Mouse (Mus musculus) lung, embryonic 16.5 days (tissue): ENCODE measurements around the gene Cntn2. TPM values are rescaled to one million over a fixed set of nuclear protein-coding genes. Genes with fewer than 3 reads are reported as not detected.

Experiments
- ATAC-seq: fragments of 200-750 bp; cut with Nextera tagmentation; 2 replicates; pipeline ENCODE4 v1.8.0; 2017; ENCODE audit warnings: low read depth, mild to moderate bottlenecking, moderate library complexity
- H3K27ac ChIP-seq: fragments of 300-500 bp; sonication (generic); 2 replicates; pipeline ENCODE4 v1.5.1; 2014; ENCODE audit warnings: mild to moderate bottlenecking, control low read depth, low read length
- H3K27me3 ChIP-seq: fragments of 300-500 bp; sonication (generic); 2 replicates; pipeline ENCODE4 v1.6.1; 2014; ENCODE audit warnings: low read depth, low read length, mixed read lengths; ENCODE audit not compliant: control insufficient read depth, insufficient read depth
- H3K36me3 ChIP-seq: fragments of 300-500 bp; sonication (generic); 2 replicates; pipeline ENCODE4 v1.6.1; 2014; ENCODE audit warnings: low read length; ENCODE audit not compliant: control insufficient read depth, insufficient read depth
- H3K4me1 ChIP-seq: fragments of 300-500 bp; sonication (generic); replicated peaks from 2 replicates; pipeline ENCODE4 v1.6.1; 2014; ENCODE audit warnings: low read length, mixed read lengths; ENCODE audit not compliant: control insufficient read depth, insufficient read depth
- H3K4me2 ChIP-seq: fragments of 300-500 bp; sonication (generic); 2 replicates; pipeline ENCODE4 v1.6.1; 2014; ENCODE audit warnings: low read depth, low read length, control low read depth
- H3K4me3 ChIP-seq: fragments of 300-500 bp; sonication (generic); 2 replicates; pipeline ENCODE4 v1.5.1; 2014; ENCODE audit warnings: mild to moderate bottlenecking, low read length, control low read depth
- H3K9ac ChIP-seq: fragments of 300-500 bp; sonication (generic); 2 replicates; pipeline ENCODE4 v1.6.1; 2014; ENCODE audit warnings: low read length, control low read depth
- H3K9me3 ChIP-seq: fragments of 300-500 bp; sonication (generic); 2 replicates; pipeline ENCODE4 v1.6.1; 2016; ENCODE audit warnings: low read length; ENCODE audit not compliant: control insufficient read depth
- WGBS: fragments of 180-500 bp; shearing (Covaris S2); extraction: QIAGEN DNeasy Blood & Tissue Kit; methylation state at CpG from one replicate; pipeline ENCODE4 v1.1.7; 2014; 5-methylcytosine and 5-hydroxymethylcytosine counted together
- polyA plus RNA-seq: library from polyadenylated mRNA; unstranded; fragments of >200 nt; fragmentation: Nextera tagmentation; extraction: Ambion mirVana; gene quantifications from 2 replicates; pipeline ENCODE4 v1.2.1, GENCODE M21; 2015

Gene Cntn2
- polyA plus RNA-seq, 1 experiment from 2014 or later = 0.09 TPM

DNA sequence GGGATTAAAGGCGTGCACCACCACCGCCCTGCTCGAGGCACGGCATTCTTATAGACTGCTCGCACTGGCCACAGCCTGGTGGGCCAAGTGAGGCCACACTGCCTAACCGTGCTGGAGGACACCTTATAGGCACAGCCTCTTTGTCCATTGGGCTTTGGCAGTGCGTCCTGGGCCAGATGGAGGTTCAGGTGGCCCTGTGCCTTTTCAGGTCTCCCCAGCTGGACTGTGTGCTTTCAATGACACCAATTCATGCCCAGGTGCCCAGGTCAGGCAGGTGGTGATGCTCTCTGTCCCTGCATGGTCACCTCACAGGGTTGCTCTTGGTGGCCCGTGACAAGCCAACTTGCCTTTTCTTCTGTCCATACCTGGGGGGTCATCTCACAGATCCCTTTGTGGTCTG is 33.8 kb upstream of the Cntn2 start:
- no peak for ATAC-seq
- Histone ChIP-seq H3K4me3 (no peak overlapping the region), H3K27ac (no peak overlapping the region), H3K9me3 (no peaks in the 10 kb centered on the region), H3K4me1 (no peaks in the 10 kb centered on the region), H3K27me3 (no peaks in the 10 kb centered on the region), H3K36me3 (no peaks in the 10 kb centered on the region), H3K4me2 (no peak overlapping the region), H3K9ac (no peak overlapping the region)
- 93% methylated on average over 8 of the region's 8 CpGs for WGBS

DNA sequence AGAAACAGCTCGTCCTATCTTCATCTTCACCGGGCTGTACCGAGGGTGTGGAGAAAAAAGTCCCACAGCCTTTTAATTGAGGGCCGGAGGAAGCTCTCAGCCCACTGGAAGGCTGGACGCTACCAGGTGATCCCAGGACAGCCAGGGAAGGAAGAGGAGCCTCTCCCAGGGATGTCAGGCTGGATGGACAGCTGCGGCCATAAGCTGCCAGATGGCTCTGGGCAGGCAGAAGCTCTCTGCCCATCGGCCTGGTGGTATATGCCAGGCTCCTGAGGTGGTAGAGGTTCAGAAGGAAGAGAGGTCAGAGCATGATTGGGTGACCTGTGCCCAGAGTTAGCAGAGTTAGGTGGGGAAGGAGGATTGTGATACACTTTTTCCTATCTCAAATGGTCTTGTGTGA is 29.8 kb upstream of the Cntn2 start:
- Histone ChIP-seq H3K4me2 (no peak overlapping the region), H3K9me3 (no peaks in the 10 kb centered on the region), H3K27ac (no peak overlapping the region), H3K4me1 (no peaks in the 10 kb centered on the region), H3K4me3 (no peak overlapping the region), H3K27me3 (no peaks in the 10 kb centered on the region), H3K9ac (no peak overlapping the region), H3K36me3 (no peaks in the 10 kb centered on the region)
- WGBS = 84% methylated on average over 7 of the region's 7 CpGs
- ATAC-seq = no peak

DNA sequence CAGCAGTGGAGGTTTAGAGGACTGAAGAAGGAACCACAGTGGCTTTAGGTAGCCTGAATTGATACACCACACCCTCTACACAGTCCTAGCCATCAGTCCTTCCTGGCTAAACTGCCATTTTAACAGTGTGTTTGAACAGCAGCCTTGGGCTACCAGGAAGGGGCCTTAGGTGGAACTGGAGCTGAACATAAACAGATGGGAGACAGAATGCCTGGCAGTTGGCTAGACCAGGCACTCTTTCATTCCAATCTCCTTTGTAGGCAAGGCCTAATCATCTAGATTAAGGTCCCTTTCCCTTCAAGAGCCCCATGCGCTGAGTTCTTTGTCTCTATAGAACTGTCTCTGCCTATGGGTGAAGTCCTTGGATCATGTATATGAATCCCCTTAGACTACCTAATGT is 28.6 kb upstream of the Cntn2 start:
- 94% methylated on average over 1 of the region's 1 CpGs for WGBS
- Histone ChIP-seq H3K4me3 (no peak overlapping the region), H3K9ac (no peak overlapping the region), H3K27ac (no peak overlapping the region), H3K4me2 (no peak overlapping the region), H3K27me3 (no peaks in the 10 kb centered on the region), H3K4me1 (no peaks in the 10 kb centered on the region), H3K36me3 (no peaks in the 10 kb centered on the region), H3K9me3 (no peaks in the 10 kb centered on the region)
- ATAC-seq = no peak

DNA sequence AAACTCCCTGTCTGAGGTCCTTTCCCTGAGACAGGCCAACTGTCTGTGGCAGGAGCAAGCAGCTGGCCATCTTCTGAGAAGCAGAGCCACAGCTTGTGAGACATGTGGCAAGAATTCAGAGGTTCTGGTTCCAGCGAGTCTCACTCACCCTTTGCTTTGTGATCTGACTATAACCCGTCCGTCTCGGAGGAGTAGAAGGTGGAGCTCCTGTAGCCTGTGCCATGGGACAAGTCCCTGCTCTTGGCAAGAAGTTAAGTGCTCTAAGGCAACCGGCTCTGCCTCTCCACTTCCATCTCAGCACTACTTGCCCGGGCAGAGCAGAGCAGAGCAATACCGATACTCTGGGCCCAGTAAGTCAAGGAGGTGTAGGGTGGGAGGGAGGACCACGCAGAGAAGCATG is 27.9 kb upstream of the Cntn2 start:
- no peaks in the 10 kb centered on the region for H3K9me3 ChIP-seq

DNA sequence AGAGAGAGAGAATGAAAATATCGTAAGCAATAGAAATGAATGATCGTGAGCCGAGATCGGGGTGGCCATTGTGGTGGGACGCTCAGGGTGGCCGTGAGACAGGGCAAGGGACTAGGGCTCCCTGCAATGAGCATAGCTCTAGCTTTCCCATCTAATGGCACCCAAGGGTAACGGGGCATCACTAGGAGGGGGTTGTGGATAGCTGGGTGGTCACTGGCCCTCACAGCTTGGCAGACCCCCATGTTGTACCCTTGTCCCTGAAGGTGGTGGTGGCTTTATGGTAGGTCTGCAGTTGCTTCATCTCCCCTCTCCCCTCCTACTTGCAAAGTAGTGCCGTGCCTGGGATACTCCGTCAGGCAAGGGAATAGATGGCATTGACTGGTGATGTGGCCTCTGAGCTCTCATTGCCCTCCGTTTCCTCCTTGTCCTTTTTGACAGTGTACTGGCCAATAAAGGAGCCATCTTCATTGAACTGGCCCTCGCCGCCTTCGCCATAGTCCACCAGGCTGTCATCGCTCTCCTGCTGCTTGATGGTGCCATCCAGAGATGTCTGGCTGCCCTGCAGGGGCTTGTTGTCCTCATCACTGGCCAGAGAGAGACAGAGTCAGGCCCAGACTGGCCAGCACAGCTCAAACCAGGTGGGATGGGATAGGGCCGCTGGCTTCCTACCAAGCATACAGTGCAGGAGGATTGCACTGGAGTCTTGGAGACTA is 27.2 kb upstream of the Cntn2 start:
- Histone ChIP-seq H3K4me3 (no peak overlapping the region), H3K4me2 (no peak overlapping the region), H3K27ac (no peak overlapping the region), H3K9ac (no peak overlapping the region), H3K4me1 (no peaks in the 10 kb centered on the region), H3K9me3 (no peaks in the 10 kb centered on the region), H3K36me3 (no peaks in the 10 kb centered on the region), H3K27me3 (no peaks in the 10 kb centered on the region)
- 88% methylated on average over 15 of the region's 15 CpGs for WGBS
- no peak for ATAC-seq

More for the DNA sequence above, 27.9 kb upstream of the Cntn2 start:
- no peak overlapping the region for H3K27ac ChIP-seq
- H3K4me3 ChIP-seq = no peak overlapping the region
- H3K4me2 ChIP-seq = no peak overlapping the region
- H3K36me3 ChIP-seq = no peaks in the 10 kb centered on the region
- 76% methylated on average over 8 of the region's 8 CpGs for WGBS
- no peak overlapping the region for H3K9ac ChIP-seq
- no peaks in the 10 kb centered on the region for H3K27me3 ChIP-seq
- ATAC-seq = no peak
- H3K4me1 ChIP-seq = no peaks in the 10 kb centered on the region

DNA sequence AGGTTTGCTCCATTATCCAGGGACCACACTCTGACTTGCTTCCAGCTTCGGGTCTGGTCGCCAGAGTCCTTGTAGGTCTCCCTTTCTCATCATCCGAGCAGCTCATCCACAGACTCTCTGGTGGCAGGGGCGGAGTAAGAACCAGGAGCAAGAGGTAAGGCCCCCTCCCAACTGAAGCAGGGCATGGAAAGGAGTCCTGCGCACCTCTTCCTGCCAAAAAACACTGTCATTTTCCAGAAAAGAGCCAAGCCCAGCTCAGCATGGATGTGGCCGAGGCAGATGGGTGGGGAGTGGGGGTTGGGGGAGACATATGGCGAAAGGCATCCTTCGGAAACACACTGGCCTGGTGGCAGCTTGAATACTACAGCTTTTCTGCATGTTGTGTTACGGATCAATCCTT is 26.5 kb upstream of the Cntn2 start:
- no peaks in the 10 kb centered on the region for H3K27me3 ChIP-seq
- no peak overlapping the region for H3K4me2 ChIP-seq
- H3K4me3 ChIP-seq = no peak overlapping the region
- no peaks in the 10 kb centered on the region for H3K4me1 ChIP-seq
- H3K9ac ChIP-seq = no peak overlapping the region
- no peaks in the 10 kb centered on the region for H3K36me3 ChIP-seq
- H3K27ac ChIP-seq = no peak overlapping the region
- 79% methylated on average over 9 of the region's 9 CpGs for WGBS
- H3K9me3 ChIP-seq = no peaks in the 10 kb centered on the region
- ATAC-seq = no peak

DNA sequence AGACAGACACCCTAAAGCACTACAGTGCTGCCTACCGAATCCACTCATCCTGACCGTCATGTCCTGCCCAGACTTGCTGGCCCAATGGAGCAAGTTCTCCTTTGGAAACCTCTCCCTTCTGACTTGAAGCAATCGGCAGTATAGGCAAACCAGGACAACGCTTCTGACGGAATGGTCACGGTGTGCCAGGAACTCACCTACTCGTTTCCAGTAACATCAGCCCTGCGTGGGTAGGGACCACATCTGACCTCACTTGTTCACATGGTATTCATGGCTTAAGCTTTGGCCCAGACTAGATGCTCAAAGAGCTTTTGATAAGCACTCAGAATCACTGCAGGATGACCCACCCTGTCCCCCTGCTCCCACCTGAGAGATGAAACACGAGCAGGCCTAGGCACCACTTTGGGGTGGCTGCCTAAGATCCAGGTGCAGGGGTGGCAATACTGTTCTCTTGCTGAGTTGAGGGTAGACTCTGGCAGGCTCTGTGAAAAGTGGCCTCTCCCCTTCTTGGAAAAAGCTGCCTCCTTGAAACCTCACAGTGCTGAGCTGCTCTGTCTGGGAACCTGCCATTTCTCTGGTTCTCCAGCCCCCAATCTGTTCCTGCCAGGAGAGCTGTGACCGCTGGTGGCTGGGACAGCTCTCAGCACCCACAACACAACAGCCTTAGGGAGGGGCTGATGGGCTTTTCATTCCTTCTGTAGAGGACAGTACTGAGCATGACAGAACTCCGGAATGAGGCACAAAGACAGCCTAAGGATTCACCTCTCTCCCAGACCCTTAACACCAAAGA is 24.5 kb upstream of the Cntn2 start:
- WGBS = 77% methylated on average over 11 of the region's 11 CpGs

DNA sequence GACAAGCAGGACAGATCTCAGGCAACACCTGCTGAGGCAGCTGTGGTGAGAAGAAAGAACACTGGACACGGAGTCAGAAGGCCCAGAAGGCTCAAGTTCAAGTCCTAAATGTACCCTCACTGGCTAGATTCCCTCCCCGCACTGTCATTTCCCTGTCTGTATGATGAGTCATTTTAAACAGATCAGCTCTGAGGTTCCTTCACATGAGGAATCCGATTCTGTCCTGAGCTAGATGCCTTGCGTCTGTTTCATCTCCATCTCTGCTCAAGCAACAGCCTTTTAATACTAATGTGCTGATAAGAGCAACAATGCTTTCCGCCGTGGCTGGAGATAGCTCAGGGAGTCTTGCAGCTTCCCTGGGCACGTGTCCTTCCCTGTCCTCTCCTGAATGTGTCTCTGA is 22.7 kb upstream of the Cntn2 start:
- Histone ChIP-seq H3K36me3 (no peaks in the 10 kb centered on the region), H3K27me3 (no peaks in the 10 kb centered on the region), H3K9me3 (no peaks in the 10 kb centered on the region), H3K4me1 (peaks cover 1% of the 10 kb centered on the region; the same call in 1 of the 2 replicates), H3K27ac (no peak overlapping the region), H3K9ac (no peak overlapping the region), H3K4me3 (no peak overlapping the region), H3K4me2 (no peak overlapping the region)
- WGBS = 30% methylated on average over 7 of the region's 7 CpGs
- ATAC-seq = no peak

More for the DNA sequence above, 24.5 kb upstream of the Cntn2 start:
- no peaks in the 10 kb centered on the region for H3K9me3 ChIP-seq
- no peaks in the 10 kb centered on the region for H3K36me3 ChIP-seq
- no peak overlapping the region for H3K27ac ChIP-seq
- H3K4me3 ChIP-seq = no peak overlapping the region
- no peak for ATAC-seq
- no peak overlapping the region for H3K9ac ChIP-seq
- no peaks in the 10 kb centered on the region for H3K27me3 ChIP-seq
- no peaks in the 10 kb centered on the region for H3K4me1 ChIP-seq
- no peak overlapping the region for H3K4me2 ChIP-seq

DNA sequence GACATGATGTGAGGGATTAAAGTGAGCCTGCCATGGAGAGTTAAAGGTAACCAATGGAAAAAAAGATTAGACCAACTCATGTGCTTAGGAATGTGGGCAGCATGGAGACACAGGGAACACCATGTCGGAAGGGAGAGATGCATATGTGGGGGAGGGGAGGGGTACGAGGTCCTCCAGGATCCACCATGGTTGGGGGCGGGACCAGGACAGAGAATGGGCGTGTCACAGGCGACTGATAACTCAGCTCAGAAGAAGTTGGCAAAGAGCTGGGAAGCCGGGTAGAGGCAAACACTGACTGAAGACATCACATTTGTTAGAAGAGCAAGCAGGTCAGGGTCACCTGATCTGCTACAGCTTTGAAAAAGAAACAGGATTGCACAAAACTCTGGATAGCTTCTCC is 21.9 kb upstream of the Cntn2 start:
- WGBS = 24% methylated on average over 6 of the region's 6 CpGs
- H3K9me3 ChIP-seq = no peaks in the 10 kb centered on the region
- no peak for ATAC-seq

More for the DNA sequence above, 21.9 kb upstream of the Cntn2 start:
- no peaks in the 10 kb centered on the region for H3K36me3 ChIP-seq
- H3K4me2 ChIP-seq = no peak overlapping the region
- H3K27me3 ChIP-seq = no peaks in the 10 kb centered on the region; the same call in 1 of the 2 replicates
- no peak overlapping the region for H3K27ac ChIP-seq
- H3K4me3 ChIP-seq = no peak overlapping the region
- H3K9ac ChIP-seq = no peak overlapping the region
- H3K4me1 ChIP-seq = peaks cover 5% of the 10 kb centered on the region; the same call in 1 of the 2 replicates
